Mouse (Mus musculus) left cerebral cortex, adult 2 months (tissue): ENCODE data around the gene Cyp4f18. TPM values are rescaled to one million over a fixed set of nuclear protein-coding genes. Genes with fewer than 3 reads are reported as not detected.
"Not testable (repeated sequence)": the region's sequence is repeated elsewhere in the genome, so short reads cannot be mapped to it uniquely, and the experiment has no call there.

ENCODE experiments used
- DNase-seq, 2 experiments: peaks; one replicate each; pipeline ENCODE4 v3.0.0; 2021 to 2022; ENCODE audit warnings: low spot score in 2 of 2, mixed read lengths in 1 of 2; ENCODE audit errors: extremely low spot score in 1 of 2
- H3K27ac ChIP-seq: fragments of 200-600 bp; 2 replicates; pipeline ENCODE4 v1.8.1; 2022
- H3K4me3 ChIP-seq: fragments of 200-600 bp; 2 replicates; pipeline ENCODE4 v1.8.1; 2022
- CTCF ChIP-seq: fragments of 200-600 bp; IDR thresholded peaks from 2 replicates; pipeline ENCODE4 v1.8.1; 2022; ENCODE audit warnings: antibody characterized with exemption, mild to moderate bottlenecking, moderate library complexity
- intact Hi-C: fragments of 180-260 bp; cut with DNase I; formaldehyde crosslinking; loops from one replicate; pipeline ENCODE4 v1.15.1; 2025
- total RNA-seq, 2 experiments: library from RNA; stranded (reverse); gene quantifications; 2 replicates each; pipeline ENCODE4 v1.2.3; 2021

The Cyp4f18 gene
- total RNA-seq, 2 experiments from 2014 or later: not detected

GRCm38 (mm10) chr8:71968636-71969035 is 40.8 kb downstream of the Cyp4f18 start:
- H3K27ac ChIP-seq: no peak overlapping the region
- intact Hi-C loops: no loop called here
- no peak for TF ChIP-seq CTCF
- H3K4me3 ChIP-seq: no peak overlapping the region
- DNase-seq: no peak

GRCm38 (mm10) chr8:71968100-71968499 is 41.3 kb downstream of the Cyp4f18 start:
- intact Hi-C loops: no loop called here
- no peak for TF ChIP-seq CTCF
- no peak for DNase-seq
- no peak overlapping the region for H3K27ac ChIP-seq
- H3K4me3 ChIP-seq: no peak overlapping the region

- Histone ChIP-seq H3K27ac (no peak overlapping the region), H3K4me3 (no peak overlapping the region)
- DNase-seq: no peak
- TF ChIP-seq CTCF: no peak
- intact Hi-C loops: no loop called here
Measured at GRCm38 (mm10) chr8:71967261-71967660, 42.2 kb downstream of the Cyp4f18 start.

- no peak overlapping the region for H3K4me3 ChIP-seq
- TF ChIP-seq CTCF: no peak; the same call in 1 of the 2 replicates
- intact Hi-C loops: no loop called here
- no peak overlapping the region for H3K27ac ChIP-seq
- no peak for DNase-seq
Measured at GRCm38 (mm10) chr8:71966411-71966810, 43.0 kb downstream of the Cyp4f18 start.

GRCm38 (mm10) chr8:71965166-71965565 is 44.3 kb downstream of the Cyp4f18 start:
- intact Hi-C loops: no loop called here
- H3K4me3 ChIP-seq: no peak overlapping the region
- no peak for TF ChIP-seq CTCF

GRCm38 (mm10) chr8:71964051-71964450 is 45.4 kb downstream of the Cyp4f18 start:
- Histone ChIP-seq H3K27ac (no peak overlapping the region), H3K4me3 (no peak overlapping the region)
- intact Hi-C loops: no loop called here
- DNase-seq: no peak
- TF ChIP-seq CTCF: no peak

More at GRCm38 (mm10) chr8:71965166-71965565, 44.3 kb downstream of the Cyp4f18 start:
- no peak for DNase-seq
- no peak overlapping the region for H3K27ac ChIP-seq

GRCm38 (mm10) chr8:71961796-71962195 is 47.6 kb downstream of the Cyp4f18 start:
- no peak for DNase-seq
- intact Hi-C loops: no loop called here
- Histone ChIP-seq H3K4me3 (no peak overlapping the region), H3K27ac (no peak overlapping the region)
- no peak for TF ChIP-seq CTCF

- no peak for TF ChIP-seq CTCF
- DNase-seq: no peak
- intact Hi-C loops: no loop called here
- Histone ChIP-seq H3K4me3 (no peak overlapping the region), H3K27ac (no peak overlapping the region)
Measured at GRCm38 (mm10) chr8:71960483-71960882, 48.9 kb downstream of the Cyp4f18 start.

- DNase-seq: no peak
- no peak for TF ChIP-seq CTCF
- intact Hi-C loops: no loop called here
- Histone ChIP-seq H3K27ac (no peak overlapping the region), H3K4me3 (no peak overlapping the region)
Measured at GRCm38 (mm10) chr8:71954666-71955065, 54.8 kb downstream of the Cyp4f18 start.

- intact Hi-C loops, H3K4me3 ChIP-seq, H3K27ac ChIP-seq, DNase-seq: not testable (repeated sequence)
Measured at GRCm38 (mm10) chr8:71952961-71953700, 56.3 kb downstream of the Cyp4f18 start.

- no peak for DNase-seq
- Histone ChIP-seq H3K4me3 (no peak overlapping the region), H3K27ac (no peak overlapping the region)
- TF ChIP-seq CTCF: no peak
- intact Hi-C loops: no loop called here
Measured at GRCm38 (mm10) chr8:71952489-71952888, 56.9 kb downstream of the Cyp4f18 start.

- intact Hi-C loops: loop anchor here (2.0 kb wide), 2 partner anchors 29 to 43 kb away; partner anchors contain the start of genes Zfp617 and Zfp882
Measured at GRCm38 (mm10) chr8:71951436-71952161, 57.8 kb downstream of the Cyp4f18 start.

More at GRCm38 (mm10) chr8:71951436-71952161, 57.8 kb downstream of the Cyp4f18 start:
- DNase-seq: no peak
- Histone ChIP-seq H3K27ac (no peak overlapping the region; the same call in 1 of the 2 replicates), H3K4me3 (peak overlapping the region; percentile 96)
- no peak for TF ChIP-seq CTCF
